17 mouse cellular contexts compared by ENCODE assay signal in the genomic region with DNA sequence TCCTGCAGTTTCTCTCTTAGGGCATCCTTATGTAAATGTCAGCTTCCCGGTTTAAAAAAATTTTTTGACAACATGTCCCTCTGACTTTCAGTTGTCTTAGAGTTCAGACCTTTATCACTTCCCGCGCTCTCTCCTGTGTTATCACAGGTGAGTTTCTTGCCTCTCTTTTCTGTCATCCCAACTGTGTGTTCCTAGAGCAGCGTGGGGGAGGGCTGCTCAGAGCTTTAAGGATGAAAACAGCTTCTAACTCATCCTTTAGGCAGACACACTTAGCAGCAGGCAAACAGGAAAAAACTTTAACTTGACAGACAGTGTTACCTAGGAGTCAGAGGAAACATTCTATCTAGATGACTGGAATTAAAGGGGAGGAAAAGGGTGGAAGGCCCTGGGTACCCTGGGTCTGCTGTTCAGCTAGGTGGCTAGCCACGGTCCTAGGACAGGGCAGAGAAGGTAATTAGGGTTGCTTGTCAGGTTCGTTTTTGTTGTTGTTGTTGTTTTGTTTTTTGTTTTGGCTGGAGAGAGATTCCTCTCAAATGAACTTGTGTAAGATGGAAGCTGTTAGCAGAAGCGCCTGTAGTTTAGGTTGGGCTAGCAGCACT.
DNase-seq lines count a peak whose midpoint lies in the region; ATAC-seq and TF ChIP-seq lines count a peak whose summit lies in the region.
"Had no signal": no experiment of that assay in that cellular context is flagged by ENCODE, and none has a peak within 500 bp of the region (broad histone marks: within the 10 kb centered on the region; RNA-seq: fewer than 3 reads in every experiment).

No protein-coding gene starts in this region.

- TF ChIP-seq POLR2A in testis, adult 2 months (IDR thresholded peaks at IDR 0.05; ENCODE audit: control insufficient read depth, low read depth, low read length) = no peak

- no peak overlapping the region for H3K9ac ChIP-seq in midbrain, embryonic 13.5 days (replicated peaks)
- H3K9ac ChIP-seq: limb, embryonic 12.5 days; liver, embryonic 15.5 days; neural tube, embryonic 12.5 days; stomach, embryonic 15.5 days had no signal

- no peaks in the 10 kb centered on the region for H3K27me3 ChIP-seq in testis, adult 2 months (ENCODE audit: control insufficient read depth, insufficient read depth, low read length)
- H3K27me3 ChIP-seq in midbrain, embryonic 13.5 days = no peaks in the 10 kb centered on the region
- H3K27me3 ChIP-seq: limb, embryonic 12.5 days; liver, embryonic 15.5 days; neural tube, embryonic 12.5 days; Patski; stomach, embryonic 15.5 days had no signal

- H3K4me3 ChIP-seq in testis, adult 2 months (ENCODE audit: control insufficient read depth, low read depth, low read length) = peak overlapping the region; percentile 81
- H3K4me3 ChIP-seq in midbrain, embryonic 13.5 days (replicated peaks) = no peak overlapping the region
- H3K4me3 ChIP-seq: limb, embryonic 12.5 days; liver, embryonic 15.5 days; neural tube, embryonic 12.5 days; stomach, embryonic 15.5 days had no signal

- peak overlapping the region; percentile 41 for H3K4me2 ChIP-seq in midbrain, embryonic 13.5 days (replicated peaks)
- H3K4me2 ChIP-seq: limb, embryonic 12.5 days; liver, embryonic 15.5 days; neural tube, embryonic 12.5 days; stomach, embryonic 15.5 days had no signal

- H3K36me3 ChIP-seq in testis, adult 2 months (ENCODE audit: control insufficient read depth, insufficient read depth, low read length) = no peaks in the 10 kb centered on the region
- no peaks in the 10 kb centered on the region for H3K36me3 ChIP-seq in midbrain, embryonic 13.5 days
- H3K36me3 ChIP-seq: limb, embryonic 12.5 days; liver, embryonic 15.5 days; neural tube, embryonic 12.5 days; stomach, embryonic 15.5 days had no signal

- H3K27ac ChIP-seq in testis, adult 2 months (ENCODE audit: control insufficient read depth, insufficient read depth, low read depth, low read length) = no peak overlapping the region
- peak overlapping the region; percentile 48 for H3K27ac ChIP-seq in midbrain, embryonic 13.5 days
- H3K27ac ChIP-seq: limb, embryonic 12.5 days; liver, embryonic 15.5 days; neural tube, embryonic 12.5 days; stomach, embryonic 15.5 days had no signal

- peak; percentile 29; the same call in 1 of the 2 replicates for ATAC-seq in frontal cortex, adult (ENCODE audit: low TSS enrichment)
- ATAC-seq in midbrain, embryonic 13.5 days = peak; percentile 38; the same call in 1 of the 2 replicates
- no peak for ATAC-seq in erythroblast, adult 5-6 weeks (replicated peaks; ENCODE audit: low FRiP score, poor library complexity, severe bottlenecking)
- ATAC-seq: Patski had no signal

- DNase-seq in frontal cortex, postnatal 10 days (ENCODE audit: low spot score in 2 of 2) = no peak
- no peak for DNase-seq in testis, postnatal 10 days (ENCODE audit: low spot score)
- DNase-seq in T-cell, adult 2 months (ENCODE audit: low spot score) = no peak
- DNase-seq: adrenal gland, adult 2 months; kidney, adult 2 months; lung, postnatal 14 days; spleen, adult 18-20 months; thymus, postnatal 36 days had no signal

- TF ChIP-seq CTCF in testis, adult 2 months (IDR thresholded peaks at IDR 0.05; ENCODE audit: control insufficient read depth, insufficient read depth, insufficient replicate concordance, low read depth, low read length) = no peak

- H3K9me3 ChIP-seq in midbrain, embryonic 13.5 days = no peaks in the 10 kb centered on the region
- H3K9me3 ChIP-seq: limb, embryonic 12.5 days; liver, embryonic 15.5 days; neural tube, embryonic 12.5 days; stomach, embryonic 15.5 days had no signal

- WGBS in midbrain, embryonic 13.5 days = 63% methylated on average over 7 of the region's 7 CpGs

- H3K4me1 ChIP-seq in testis, adult 2 months (ENCODE audit: control insufficient read depth, insufficient read depth, low read length) = peaks cover 12% of the 10 kb centered on the region
- H3K4me1 ChIP-seq in midbrain, embryonic 13.5 days (replicated peaks) = peaks cover 18% of the 10 kb centered on the region
- H3K4me1 ChIP-seq: limb, embryonic 12.5 days; liver, embryonic 15.5 days; stomach, embryonic 15.5 days had no signal
